Mouse (Mus musculus) thymus, postnatal 14 days (tissue): ENCODE measurements around the gene Rcbtb2.

Experiments used
- DNase-seq: peaks from one replicate; pipeline ENCODE4 v3.0.0; 2021

Rcbtb2 gene

GRCm38 (mm10) chr14:73217062-73217461 lies 94.2 kb downstream of the Rcbtb2 start:
- DNase-seq, result no peak

GRCm38 (mm10) chr14:73222316-73222970 lies 99.6 kb downstream of the Rcbtb2 start:
- DNase-seq, result no peak

- DNase-seq, result no peak
Observed at GRCm38 (mm10) chr14:73226346-73226745, 103.5 kb downstream of the Rcbtb2 start.

- no peak for DNase-seq
Observed at GRCm38 (mm10) chr14:73226849-73227248, 104.0 kb downstream of the Rcbtb2 start.

- DNase-seq, result no peak
Observed at GRCm38 (mm10) chr14:73231286-73231982, 108.6 kb downstream of the Rcbtb2 start.

- no peak for DNase-seq
Observed at GRCm38 (mm10) chr14:73234468-73235031, 111.7 kb downstream of the Rcbtb2 start.

- peak; percentile 67 for DNase-seq
Observed at GRCm38 (mm10) chr14:73237848-73238321, 115.0 kb downstream of the Rcbtb2 start, which contains the start of gene Lpar6. Gene Lpar6, plus strand, starts transcription at chr14:73237895.

GRCm38 (mm10) chr14:73238498-73239250 lies 115.8 kb downstream of the Rcbtb2 start:
- DNase-seq, result peak; percentile 65

- DNase-seq, result peak; percentile 52
Observed at GRCm38 (mm10) chr14:73239291-73239690, 116.5 kb downstream of the Rcbtb2 start.

- DNase-seq, result no peak
Observed at GRCm38 (mm10) chr14:73239857-73240256, 117.0 kb downstream of the Rcbtb2 start.

- DNase-seq, result no peak
Observed at GRCm38 (mm10) chr14:73244061-73244597, 121.3 kb downstream of the Rcbtb2 start.

GRCm38 (mm10) chr14:73250056-73250455 lies 127.2 kb downstream of the Rcbtb2 start:
- DNase-seq, result no peak

- no peak for DNase-seq
Observed at GRCm38 (mm10) chr14:73252276-73252675, 129.4 kb downstream of the Rcbtb2 start.

GRCm38 (mm10) chr14:73253453-73254251 lies 130.8 kb downstream of the Rcbtb2 start:
- peak; percentile 15 for DNase-seq

GRCm38 (mm10) chr14:73254412-73254811 lies 131.6 kb downstream of the Rcbtb2 start:
- DNase-seq, result no peak

- peak; percentile 44 for DNase-seq
Observed at GRCm38 (mm10) chr14:73255426-73255970, 132.7 kb downstream of the Rcbtb2 start.

- no peak for DNase-seq
Observed at GRCm38 (mm10) chr14:73257348-73257747, 134.5 kb downstream of the Rcbtb2 start.
